Mouse (Mus musculus) lung, postnatal 4 days (tissue): Measurements from ENCODE around the gene Sh3pxd2a.

ENCODE experiments used
- DNase-seq, 2 experiments: peaks; one replicate each; pipeline ENCODE4 v3.0.0; 2021

Gene Sh3pxd2a

DNA sequence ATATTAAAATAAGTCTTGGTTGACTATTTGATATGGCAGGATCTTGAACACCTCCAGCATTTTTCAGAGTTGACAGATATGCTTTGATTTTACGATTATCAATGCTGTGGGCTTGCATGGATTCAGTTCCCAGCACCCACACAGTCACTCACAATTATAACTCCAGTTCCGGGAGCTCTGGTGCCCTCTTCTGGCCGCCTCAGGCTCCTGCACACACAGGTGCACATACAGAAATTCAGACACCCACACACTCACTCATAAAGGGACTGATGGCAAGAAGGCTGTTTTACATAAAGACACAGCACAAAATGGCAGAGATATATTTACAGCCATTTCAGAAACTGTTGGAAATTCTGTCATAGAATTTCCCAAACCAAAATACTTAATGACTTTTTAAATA is 25.0 kb upstream of the Sh3pxd2a start:
- no peak for DNase-seq

DNA sequence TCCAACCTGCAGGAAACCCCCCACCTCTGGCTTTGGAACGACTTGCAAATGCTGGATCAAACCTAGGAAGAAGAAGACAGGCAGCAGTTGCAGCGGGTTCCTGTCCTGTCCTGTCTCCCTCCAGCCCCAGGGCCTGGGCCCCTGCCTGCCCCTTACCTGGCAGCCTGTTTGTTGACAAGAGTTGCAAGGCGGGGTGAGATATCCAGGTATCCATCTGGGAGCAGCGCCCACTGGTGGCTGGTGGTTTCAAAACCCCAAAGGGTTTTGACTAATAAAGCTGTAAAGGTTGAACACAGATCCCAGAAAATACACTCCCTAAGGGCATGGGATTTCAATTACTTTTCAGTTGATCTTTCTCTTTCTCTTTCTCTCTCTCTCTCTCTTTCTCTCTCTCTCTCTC is 24.0 kb upstream of the Sh3pxd2a start:
- DNase-seq = peak in 1 of 2 experiments; percentile 39

DNA sequence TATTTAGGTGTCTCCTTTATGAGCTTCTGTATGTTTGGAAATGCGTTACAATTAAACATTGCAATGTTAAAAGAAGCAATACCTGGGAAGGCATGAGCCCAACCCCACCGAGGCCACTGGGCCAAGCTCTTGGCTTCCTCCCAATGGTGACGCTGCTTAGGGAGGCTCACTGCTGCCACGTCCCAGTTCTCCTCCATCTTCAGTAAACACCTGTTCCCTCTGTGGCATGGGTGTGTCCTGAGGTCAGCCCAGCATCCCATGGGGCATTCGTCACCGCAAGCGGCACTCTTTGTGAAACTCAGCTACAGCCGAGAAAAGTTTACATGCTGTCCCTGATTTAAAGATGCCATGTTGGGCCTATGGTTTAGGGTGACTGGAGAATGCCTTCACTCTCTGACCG is 23.4 kb upstream of the Sh3pxd2a start:
- no peak for DNase-seq

DNA sequence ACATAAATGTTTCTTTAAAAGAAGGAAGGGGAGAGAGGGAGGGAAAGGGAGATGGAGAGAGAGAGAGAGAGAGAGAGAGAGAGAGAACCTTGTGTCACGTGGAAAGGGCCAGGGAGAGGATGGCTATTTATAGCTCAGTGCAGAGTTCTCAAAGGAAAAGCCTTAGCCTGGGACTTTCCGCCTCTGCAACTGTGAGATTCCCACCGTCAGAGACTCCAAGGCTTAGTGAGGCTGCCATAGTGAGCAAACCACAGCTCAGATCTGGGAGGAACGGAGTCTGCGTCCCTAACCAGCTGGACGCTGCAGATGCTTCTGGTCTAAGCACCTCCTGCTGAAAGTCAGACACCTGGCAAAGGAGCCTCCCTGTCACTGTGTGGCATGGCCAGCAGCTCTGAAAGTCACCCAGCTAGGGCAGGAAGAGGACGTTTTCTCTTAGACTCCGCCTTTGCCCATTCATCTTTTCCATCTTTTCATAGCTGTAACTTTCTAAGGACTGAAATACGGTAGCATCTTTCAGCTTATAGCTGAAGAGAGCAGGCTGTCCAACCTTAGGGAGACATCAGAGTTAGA is 21.9 kb upstream of the Sh3pxd2a start:
- DNase-seq = no peak

- DNase-seq = no peak
Observed at GRCm38 (mm10) chr19:47484110-47484509, 19.9 kb upstream of the Sh3pxd2a start.

GRCm38 (mm10) chr19:47483346-47483745 is 19.1 kb upstream of the Sh3pxd2a start:
- no peak for DNase-seq

GRCm38 (mm10) chr19:47473453-47473852 is 9.3 kb upstream of the Sh3pxd2a start:
- no peak for DNase-seq

DNA sequence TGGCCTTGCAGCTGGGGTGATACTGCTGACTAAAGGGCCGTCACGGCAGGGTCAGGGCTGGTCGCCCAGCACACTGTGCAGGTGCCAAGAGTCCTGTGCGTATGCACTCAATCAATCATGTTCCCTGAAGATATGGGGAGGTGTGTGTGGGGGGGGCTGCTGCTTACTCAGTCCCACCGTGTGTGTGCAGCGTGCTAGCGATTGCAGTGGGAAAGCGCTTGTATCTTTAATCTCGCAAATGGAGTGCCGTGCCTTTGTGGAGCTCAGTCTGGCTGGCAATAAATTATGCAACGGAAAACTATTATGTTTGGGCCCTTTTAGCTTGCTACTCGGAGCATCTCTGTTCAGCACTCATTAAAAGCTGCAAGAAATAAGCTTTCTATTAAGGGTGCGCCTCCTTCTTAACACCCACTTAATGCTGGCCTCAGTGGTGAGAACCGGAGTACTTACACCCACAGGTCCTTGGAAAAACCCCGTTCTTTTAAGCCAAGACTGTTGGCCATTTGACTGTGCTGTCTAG is 8.7 kb upstream of the Sh3pxd2a start:
- DNase-seq = no peak

- DNase-seq = no peak
Observed at GRCm38 (mm10) chr19:47471808-47472207, 7.6 kb upstream of the Sh3pxd2a start.

GRCm38 (mm10) chr19:47468750-47469149 is 4.5 kb upstream of the Sh3pxd2a start:
- no peak for DNase-seq

DNA sequence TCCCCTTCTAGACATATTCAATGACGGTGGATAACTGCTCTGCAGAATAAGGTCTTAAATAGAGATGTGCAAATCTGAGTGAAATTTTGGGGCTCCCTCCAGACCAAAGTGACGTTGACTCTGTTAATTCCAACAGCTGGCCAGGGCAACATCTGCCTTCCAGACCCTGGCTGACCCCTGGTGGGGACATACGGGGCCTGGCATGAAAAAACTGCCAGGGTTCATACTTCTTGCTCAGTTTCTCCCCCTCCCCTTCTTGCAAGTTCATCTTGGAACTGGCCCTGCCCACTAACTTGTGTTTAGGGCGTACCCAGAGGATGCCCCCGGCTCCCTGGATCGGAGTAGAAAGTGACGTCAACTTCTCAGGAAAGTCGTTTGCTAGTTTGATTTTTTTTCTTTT is 2.6 kb upstream of the Sh3pxd2a start:
- peak in 1 of 2 experiments; percentile 29 for DNase-seq

DNA sequence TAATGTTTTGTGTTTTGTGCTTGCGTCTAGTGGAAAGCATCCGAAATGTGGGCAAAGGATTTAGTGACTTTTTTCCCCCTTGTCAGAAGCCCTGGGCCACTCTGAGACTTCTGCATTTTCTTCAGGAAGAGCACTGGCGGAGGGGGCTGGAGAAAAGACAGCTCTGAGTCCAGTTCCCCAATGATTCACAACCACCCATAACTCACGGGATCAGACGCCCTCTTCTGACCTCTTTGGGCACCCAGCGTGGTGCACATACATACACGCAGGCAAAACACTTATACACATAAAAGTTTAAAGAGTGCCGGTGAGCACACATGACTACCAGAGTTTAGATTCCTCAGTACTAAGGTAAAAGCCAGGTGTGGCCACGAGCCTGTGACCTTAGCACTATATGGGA is 1.3 kb upstream of the Sh3pxd2a start:
- DNase-seq = peak in 1 of 2 experiments; percentile 27

DNA sequence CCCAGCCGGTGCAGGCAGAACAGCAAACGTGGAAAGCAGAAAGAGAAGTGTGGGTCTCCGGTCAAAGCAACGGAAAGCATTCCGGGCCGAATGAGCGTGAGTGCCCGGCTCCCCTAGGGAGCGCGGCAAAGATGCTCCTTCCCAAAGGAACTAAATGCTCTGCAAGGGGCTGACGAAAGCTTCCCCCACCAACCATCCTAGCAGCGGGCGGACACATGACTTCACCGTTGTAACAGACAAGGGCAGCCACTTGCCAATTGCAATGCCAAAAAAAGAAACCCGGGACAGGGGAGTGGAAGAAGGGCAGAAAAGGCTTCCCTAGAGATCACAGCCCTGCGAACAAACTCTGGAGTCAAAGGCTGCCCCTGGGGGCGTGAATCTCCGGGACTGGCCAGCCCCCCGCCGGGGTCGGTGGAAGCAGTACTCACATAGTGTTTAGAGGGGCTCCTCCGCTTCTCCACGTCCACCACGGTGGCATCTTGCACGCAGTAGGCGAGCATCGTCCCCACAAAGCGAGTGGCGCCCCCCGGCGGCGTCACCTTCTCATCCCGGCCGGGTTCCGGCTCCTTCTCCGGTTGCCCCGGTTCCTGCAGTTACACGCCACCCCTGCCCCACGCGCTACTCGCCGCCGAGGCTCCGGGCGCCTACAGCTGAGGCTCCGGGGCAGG is 431 bp downstream of the Sh3pxd2a start:
- DNase-seq = peak; percentile 87 to 89

DNA sequence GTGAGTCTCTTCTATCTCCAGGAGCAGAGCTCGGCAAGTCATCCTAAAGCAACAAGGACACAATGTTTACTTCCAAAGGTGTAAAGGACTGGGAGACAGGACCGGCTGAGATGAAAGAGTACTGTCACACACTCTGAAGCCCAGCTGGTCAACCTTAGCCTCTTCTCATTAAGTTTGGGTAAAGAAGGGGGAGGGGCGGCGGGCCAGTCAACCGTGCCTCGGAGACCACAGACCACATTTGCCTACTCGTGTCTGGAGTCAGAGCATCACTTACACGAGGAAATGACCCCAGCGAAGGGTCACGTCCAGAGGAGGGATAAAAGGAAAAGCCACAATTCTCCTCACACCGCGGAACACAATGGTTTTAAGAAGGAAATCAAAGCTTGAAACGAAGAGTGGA is 995 bp downstream of the Sh3pxd2a start:
- DNase-seq = peak in 1 of 2 experiments; percentile 33

- peak in 1 of 2 experiments; percentile 15 for DNase-seq
Observed at GRCm38 (mm10) chr19:47462725-47463124, 1.5 kb downstream of the Sh3pxd2a start.

DNA sequence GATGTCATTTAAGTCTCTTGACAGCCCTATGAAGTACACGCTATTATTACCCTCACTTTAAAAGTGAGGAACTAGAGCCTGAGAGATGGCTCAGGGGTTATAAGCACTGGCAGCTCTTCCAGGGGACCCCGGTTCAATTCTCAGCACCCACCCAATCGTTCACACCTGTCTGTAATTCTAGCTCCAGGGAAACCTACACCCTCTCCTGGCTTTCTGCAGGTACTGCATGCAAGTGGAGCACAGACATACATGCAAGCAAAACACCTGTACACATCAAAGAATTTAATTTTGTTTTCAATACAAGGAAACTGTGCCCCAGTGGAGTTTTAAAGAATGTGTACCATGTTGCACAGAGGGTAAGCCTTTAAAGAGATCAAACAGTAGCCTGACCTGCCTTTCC is 2.4 kb downstream of the Sh3pxd2a start:
- DNase-seq = peak in 1 of 2 experiments; percentile 16

GRCm38 (mm10) chr19:47461386-47461785 is 2.8 kb downstream of the Sh3pxd2a start:
- DNase-seq = peak; percentile 45 to 55

- DNase-seq = peak; percentile 57 to 81
Observed at GRCm38 (mm10) chr19:47460120-47460960, 3.9 kb downstream of the Sh3pxd2a start.

- no peak for DNase-seq
Observed at GRCm38 (mm10) chr19:47459214-47459613, 5.0 kb downstream of the Sh3pxd2a start.

GRCm38 (mm10) chr19:47458504-47459161 is 5.6 kb downstream of the Sh3pxd2a start:
- no peak for DNase-seq

- DNase-seq = no peak
Observed at GRCm38 (mm10) chr19:47457711-47458503, 6.3 kb downstream of the Sh3pxd2a start.

- DNase-seq = no peak
Observed at GRCm38 (mm10) chr19:47456021-47456420, 8.2 kb downstream of the Sh3pxd2a start.
